Mouse (Mus musculus) olfactory bulb, adult 2 months (tissue): ENCODE data around the gene Tex14.

Experiments
- CTCF ChIP-seq: fragments of 200-500 bp; IDR thresholded peaks from 2 replicates; pipeline ENCODE4 v1.5.1; 2012; ENCODE audit warnings: low read depth, mild to moderate bottlenecking, low read length, moderate library complexity; ENCODE audit not compliant: insufficient read depth
- POLR2A ChIP-seq: fragments of 200-500 bp; IDR thresholded peaks from 2 replicates; pipeline ENCODE4 v1.6.1; 2012; ENCODE audit warnings: mild to moderate bottlenecking, low read depth, low read length, moderate library complexity; ENCODE audit not compliant: insufficient read depth

DNA sequence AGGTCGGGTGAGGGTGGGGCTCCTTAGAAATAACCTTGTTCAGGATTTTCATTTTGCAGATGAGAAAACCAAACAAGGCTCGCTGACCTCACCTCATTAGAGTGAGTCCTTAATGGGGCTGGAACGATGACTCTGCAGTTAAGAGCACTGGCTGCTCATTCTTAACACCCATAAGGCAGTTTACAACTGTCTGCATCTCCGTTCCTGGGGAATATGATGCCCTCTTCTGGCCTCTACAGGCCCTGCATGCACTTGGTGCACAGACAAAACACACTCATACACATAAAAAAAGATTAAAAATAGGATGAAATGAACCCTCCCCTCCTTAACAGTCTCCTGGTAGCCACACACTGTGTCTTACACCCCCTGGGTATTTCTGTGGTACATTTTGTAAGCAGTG is 123.1 kb downstream of the Tex14 start:
- no peak for TF ChIP-seq CTCF
- no peak for TF ChIP-seq POLR2A
